Mouse (Mus musculus): Measurements from ENCODE around the gene Ryr2. TPM values are rescaled to one million over a fixed set of nuclear protein-coding genes. Genes with fewer than 3 reads are reported as not detected.

Ryr2 gene
- total RNA-seq, 2 experiments from 2014 or later: not detected

Other genes starting within 250 kb of the Ryr2 start
- 15.5 and 17.2 TPM in 2 replicates for gene Mtr, start 151.2 kb upstream of the Ryr2 start, total RNA-seq (2015; ENCODE audit: low replicate concordance)
- 25.9 and 42.1 TPM in 2 replicates for gene Mtr, start 151.2 kb upstream of the Ryr2 start, total RNA-seq (2017; ENCODE audit: low replicate concordance)
- 2.9 TPM in 1 of 2 replicates, not detected in the other for gene Actn2, start 233.8 kb upstream of the Ryr2 start, total RNA-seq (2015; ENCODE audit: low replicate concordance)
- not detected in 2 replicates for gene Actn2, start 233.8 kb upstream of the Ryr2 start, total RNA-seq (2017; ENCODE audit: low replicate concordance)

All from erythroid progenitor cell, adult 5-6 weeks (primary cell).